Mouse (Mus musculus): ENCODE data around the gene Tfap2c.

DNA sequence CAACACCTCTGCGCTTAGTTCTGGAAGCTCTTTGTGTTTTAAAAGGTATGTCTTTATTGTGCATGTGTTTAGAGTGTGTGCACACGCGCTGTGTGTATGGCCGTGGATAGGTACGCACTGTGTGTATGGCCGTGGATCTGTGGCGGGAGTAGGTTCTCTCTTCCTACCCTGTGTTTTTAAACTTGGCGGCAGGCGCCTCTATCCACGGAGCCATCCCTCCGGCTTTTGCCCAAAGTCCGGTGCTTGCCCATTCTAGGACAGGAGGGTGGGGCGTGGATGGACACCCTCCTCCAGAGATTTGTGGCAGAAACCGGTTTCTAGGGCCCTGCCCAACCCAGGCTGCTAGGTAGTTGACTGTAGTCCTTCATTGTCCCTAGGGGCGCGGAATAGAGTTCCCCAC, 2.8 kb upstream of the Tfap2c start:
- no peak for TF ChIP-seq CTCF (conservative IDR thresholded peaks at IDR 0.05 in 1 of 2, IDR thresholded peaks at IDR 0.05 in 1 of 2; ENCODE audit: low read depth in 2 of 2, low read length in 2 of 2)
- no peak for TF ChIP-seq POLR2A (IDR thresholded peaks at IDR 0.05; ENCODE audit: low read depth, low read length)
- TF ChIP-seq SMC3 (IDR thresholded peaks at IDR 0.05; ENCODE audit: low read depth, low read length): no peak
- TF ChIP-seq TBP (conservative IDR thresholded peaks at IDR 0.05; ENCODE audit: low read depth, low read length): no peak
- TF ChIP-seq ELF1 (IDR thresholded peaks at IDR 0.05; ENCODE audit: low read depth, low read length): no peak
- no peak for TF ChIP-seq USF2 (conservative IDR thresholded peaks at IDR 0.05; ENCODE audit: low read depth, low read length)
- no peak for TF ChIP-seq EP300 (IDR thresholded peaks at IDR 0.05; ENCODE audit: low read length)
- no peak for TF ChIP-seq ZNF384 (IDR thresholded peaks at IDR 0.05; ENCODE audit: low read depth, low read length)
- TF ChIP-seq TCF12 (IDR thresholded peaks at IDR 0.05; ENCODE audit: low read depth, low read length): no peak
- TF ChIP-seq RCOR1 (conservative IDR thresholded peaks at IDR 0.05; ENCODE audit: low read depth, low read length): no peak
- no peak for TF ChIP-seq JUN (IDR thresholded peaks at IDR 0.05; ENCODE audit: insufficient read depth, low read depth, low read length)
- TF ChIP-seq MYC (IDR thresholded peaks at IDR 0.05; ENCODE audit: low read depth, low read length): no peak
- TF ChIP-seq MAZ (IDR thresholded peaks at IDR 0.05; ENCODE audit: low read depth, low read length): no peak
- TF ChIP-seq MAX (IDR thresholded peaks at IDR 0.05; ENCODE audit: low read length): no peak
